Mouse (Mus musculus): Measurements from ENCODE around the gene Lcn8.
"Not testable (repeated sequence)": the region's sequence is repeated elsewhere in the genome, so short reads cannot be mapped to it uniquely, and the experiment has no call there.

Gene Lcn8

GRCm38 (mm10) chr2:25666516-25666915 lies 13.6 kb downstream of the Lcn8 start:
- no peak for DNase-seq (ENCODE audit: low spot score)

- no peak for DNase-seq (ENCODE audit: low spot score)
Measured at GRCm38 (mm10) chr2:25676486-25676885, 23.6 kb downstream of the Lcn8 start, which contains the start of gene Lcn6. Gene Lcn6, plus strand, starts transcription at chr2:25676786.

- no peak for DNase-seq (ENCODE audit: low spot score)
Measured at GRCm38 (mm10) chr2:25679559-25679958, 26.6 kb downstream of the Lcn8 start.

- DNase-seq (ENCODE audit: low spot score), result no peak
Measured at GRCm38 (mm10) chr2:25682426-25682825, 29.5 kb downstream of the Lcn8 start, which contains the start of gene Lcn10. Gene Lcn10, plus strand, starts transcription at chr2:25682726.

- DNase-seq (ENCODE audit: low spot score), result no peak
Measured at GRCm38 (mm10) chr2:25686941-25687340, 34.0 kb downstream of the Lcn8 start.

- peak; percentile 85 for DNase-seq (ENCODE audit: low spot score)
Measured at GRCm38 (mm10) chr2:25694605-25695004, 41.7 kb downstream of the Lcn8 start.

- no peak for DNase-seq (ENCODE audit: low spot score)
Measured at GRCm38 (mm10) chr2:25696951-25697350, 44.0 kb downstream of the Lcn8 start.

- DNase-seq (ENCODE audit: low spot score), result no peak
Measured at GRCm38 (mm10) chr2:25698696-25699095, 45.8 kb downstream of the Lcn8 start.

- DNase-seq (ENCODE audit: low spot score), result not testable (repeated sequence)
Measured at GRCm38 (mm10) chr2:25699743-25700142, 46.8 kb downstream of the Lcn8 start, which contains the start of gene Obp2a. Gene Obp2a, plus strand, starts transcription at chr2:25700043.

- DNase-seq (ENCODE audit: low spot score), result no peak
Measured at GRCm38 (mm10) chr2:25701001-25701400, 48.1 kb downstream of the Lcn8 start.

GRCm38 (mm10) chr2:25703706-25704105 lies 50.8 kb downstream of the Lcn8 start:
- no peak for DNase-seq (ENCODE audit: low spot score)

Measured in retina, embryonic 14.5 days (tissue).